Mouse (Mus musculus) right cerebral cortex, postnatal 36 days (tissue): Measurements from ENCODE around the gene Snrpn.

Source experiments
- DNase-seq, 2 experiments: peaks; one replicate each; pipeline ENCODE4 v3.0.0; 2022; ENCODE audit warnings: low spot score in 2 of 2, mixed read lengths in 1 of 2

The Snrpn gene

GRCm38 (mm10) chr7:60139742-60140480, at the start of gene Snrpn:
Gene Snrpn (minus strand): TSS chr7:60140219.
- DNase-seq, result no peak

- peak; percentile 3 to 18 for DNase-seq
Measured at GRCm38 (mm10) chr7:60170250-60171185, 30.5 kb upstream of the Snrpn start.

- DNase-seq, result no peak
Measured at GRCm38 (mm10) chr7:60125332-60125731, 14.7 kb downstream of the Snrpn start.

- DNase-seq, result peak in 1 of 2 experiments; percentile 2
Measured at GRCm38 (mm10) chr7:60123086-60123624, 16.9 kb downstream of the Snrpn start.

- DNase-seq, result no peak
Measured at GRCm38 (mm10) chr7:60122434-60123085, 17.5 kb downstream of the Snrpn start.

- no peak for DNase-seq
Measured at GRCm38 (mm10) chr7:60097154-60097859, 42.7 kb downstream of the Snrpn start.

GRCm38 (mm10) chr7:60076301-60076700, 63.7 kb downstream of the Snrpn start:
- no peak for DNase-seq

- DNase-seq, result peak; percentile 18 to 39
Measured at GRCm38 (mm10) chr7:60047481-60048201, 92.4 kb downstream of the Snrpn start.

GRCm38 (mm10) chr7:60013186-60013585, 126.8 kb downstream of the Snrpn start:
- DNase-seq, result no peak

- DNase-seq, result no peak
Measured at GRCm38 (mm10) chr7:60007727-60008360, 132.2 kb downstream of the Snrpn start.

- DNase-seq, result no peak
Measured at GRCm38 (mm10) chr7:60006262-60006661, 133.8 kb downstream of the Snrpn start.

- peak; percentile 61 to 75 for DNase-seq
Measured at GRCm38 (mm10) chr7:60004606-60005330, 135.3 kb downstream of the Snrpn start, which contains the start of the genes Snurf and Gm38393. Gene Snurf (minus strand): TSS chr7:60005049. Gene Gm38393 (minus strand): TSS chr7:60005064.

- peak; percentile 16 for DNase-seq
Measured at GRCm38 (mm10) chr7:60003921-60004605, 136.0 kb downstream of the Snrpn start.

GRCm38 (mm10) chr7:60003006-60003865, 136.8 kb downstream of the Snrpn start:
- DNase-seq, result peak; percentile 34 to 38

GRCm38 (mm10) chr7:59978646-59979045, 161.4 kb downstream of the Snrpn start:
- DNase-seq, result no peak
